Mouse (Mus musculus) heart, postnatal 0 days (tissue): ENCODE results near the gene Maml2.

ENCODE experiments used
- CTCF ChIP-seq: IDR thresholded peaks from 2 replicates; pipeline ENCODE4 v1.5.1; 2016; ENCODE audit warnings: antibody characterized with exemption, control low read depth, low read depth
- EP300 ChIP-seq: IDR thresholded peaks from 2 replicates; pipeline ENCODE4 v1.6.1; 2016; ENCODE audit warnings: antibody characterized with exemption, low read depth

GRCm38 (mm10) chr9:13460926-13461325, 163.2 kb downstream of the Maml2 start:
- no peak for TF ChIP-seq CTCF
- TF ChIP-seq EP300 = no peak
